8 mouse cellular contexts compared by ENCODE assay signal in genomic region chr12:83688316-83689086, GRCm38 (mm10). TPM values are rescaled to one million over a fixed set of nuclear protein-coding genes. Genes with fewer than 3 reads are reported as not detected.
DNase-seq lines count a peak whose midpoint lies in the region; ATAC-seq and TF ChIP-seq lines count a peak whose summit lies in the region.

No protein-coding gene starts in this region.

- no peak for TF ChIP-seq CTCF in liver, adult 2 months (IDR thresholded peaks at IDR 0.05; ENCODE audit: low read depth, low read length)
- no peak for TF ChIP-seq CTCF in stomach, postnatal 0 days (IDR thresholded peaks at IDR 0.05; ENCODE audit: low read depth)

- peak overlapping the region; percentile 66 for H3K4me2 ChIP-seq in intestine, embryonic 15.5 days (replicated peaks)
- H3K4me2 ChIP-seq in stomach, postnatal 0 days (replicated peaks; ENCODE audit: low read depth): peak overlapping the region; percentile 62

- peaks cover 23% of the 10 kb centered on the region; the same call in 1 of the 2 replicates for H3K79me2 ChIP-seq in liver, adult 2 months (ENCODE audit: control insufficient read depth, insufficient read depth, low read length)

- no peak for TF ChIP-seq POLR2A in liver, adult 2 months (IDR thresholded peaks at IDR 0.05; ENCODE audit: extremely low read depth, insufficient read depth, low read length)

- peak overlapping the region; percentile 80 for H3K4me3 ChIP-seq in liver, adult 2 months (ENCODE audit: insufficient read depth, low read depth, low read length)
- H3K4me3 ChIP-seq in intestine, embryonic 15.5 days (replicated peaks): peak overlapping the region; percentile 94
- H3K4me3 ChIP-seq in megakaryocyte, embryonic 14.5 days (replicated peaks): peak overlapping the region; percentile 96
- peak overlapping the region; percentile 90 for H3K4me3 ChIP-seq in stomach, postnatal 0 days (ENCODE audit: low read depth, low read length)

- peak overlapping the region; percentile 84 for H3K9ac ChIP-seq in liver, adult 2 months (ENCODE audit: low read depth, low read length)
- H3K9ac ChIP-seq in intestine, embryonic 15.5 days: peak overlapping the region; percentile 90
- peak overlapping the region; percentile 89 for H3K9ac ChIP-seq in stomach, postnatal 0 days (ENCODE audit: low read length)

- no peaks in the 10 kb centered on the region for H3K27me3 ChIP-seq in liver, adult 2 months (ENCODE audit: control insufficient read depth, insufficient read depth, low read length)
- H3K27me3 ChIP-seq in intestine, embryonic 15.5 days (replicated peaks): no peaks in the 10 kb centered on the region
- H3K27me3 ChIP-seq in megakaryocyte, embryonic 14.5 days (replicated peaks): no peaks in the 10 kb centered on the region
- H3K27me3 ChIP-seq in stomach, postnatal 0 days (ENCODE audit: control insufficient read depth, insufficient read depth, low read length): no peaks in the 10 kb centered on the region

- peak overlapping the region; percentile 63 for H3K27ac ChIP-seq in liver, adult 2 months (replicated peaks; ENCODE audit: insufficient read depth, low read depth, low read length)
- peak overlapping the region; percentile 98 for H3K27ac ChIP-seq in intestine, embryonic 15.5 days
- peak overlapping the region; percentile 97 for H3K27ac ChIP-seq in stomach, postnatal 0 days (replicated peaks)

- no peak for TF ChIP-seq EP300 in stomach, postnatal 0 days (optimal IDR thresholded peaks at IDR 0.05)

- H3K36me3 ChIP-seq in liver, adult 2 months (ENCODE audit: control insufficient read depth, insufficient read depth, low read length): peaks cover 4% of the 10 kb centered on the region; the same call in 1 of the 2 replicates
- no peaks in the 10 kb centered on the region for H3K36me3 ChIP-seq in intestine, embryonic 15.5 days
- peaks cover 38% of the 10 kb centered on the region for H3K36me3 ChIP-seq in megakaryocyte, embryonic 14.5 days (replicated peaks; ENCODE audit: low read length)
- no peaks in the 10 kb centered on the region for H3K36me3 ChIP-seq in stomach, postnatal 0 days (ENCODE audit: control insufficient read depth, insufficient read depth, low read length)

- ATAC-seq in intestine, embryonic 15.5 days: peak; percentile 85
- peak; percentile 84 for ATAC-seq in stomach, postnatal 0 days (ENCODE audit: low FRiP score, low TSS enrichment)

- DNase-seq in liver, adult 2 months (ENCODE audit: extremely low read depth, low read depth, low spot score): peak; percentile 66
- DNase-seq in liver (no peak), R1 (ENCODE audit: low read depth, low spot score) (peak; percentile 70)
- peak; percentile 19 for DNase-seq in fibroblast of lung, adult 2 months (ENCODE audit: low read depth)
- no peak for DNase-seq in stomach, postnatal 0 days (ENCODE audit: low spot score)
- no peak for DNase-seq in spleen, adult 18-20 months

- no peaks in the 10 kb centered on the region for H3K9me3 ChIP-seq in intestine, embryonic 15.5 days
- no peaks in the 10 kb centered on the region for H3K9me3 ChIP-seq in megakaryocyte, embryonic 14.5 days
- H3K9me3 ChIP-seq in stomach, postnatal 0 days (ENCODE audit: control insufficient read depth, low read length): no peaks in the 10 kb centered on the region

- WGBS in liver, adult 2 months: under 1% methylated on average over 49 of the region's 49 CpGs
- under 1% methylated on average over 49 of the region's 49 CpGs for WGBS in intestine, embryonic 15.5 days
- WGBS in stomach, postnatal 0 days: under 1% methylated on average over 48 of the region's 49 CpGs

- peaks cover 7% of the 10 kb centered on the region for H3K4me1 ChIP-seq in liver, adult 2 months (ENCODE audit: control insufficient read depth, insufficient read depth, low read length)
- peaks cover 12% of the 10 kb centered on the region; the same call in 1 of the 2 replicates for H3K4me1 ChIP-seq in intestine, embryonic 15.5 days (replicated peaks)
- H3K4me1 ChIP-seq in megakaryocyte, embryonic 14.5 days: peaks cover 57% of the 10 kb centered on the region
- 0 out of 2 replicates have a peak, but pooled peaks cover 5% of the 10 kb centered on the region for H3K4me1 ChIP-seq in stomach, postnatal 0 days (replicated peaks; ENCODE audit: control insufficient read depth, insufficient read depth)

RNA-seq across cellular contexts. Expression of gene Psen1, which starts 0.5 kb away (rescaled TPM):
- 17.0 and 17.3 TPM in 2 replicates for total RNA-seq in liver, adult 2 months (2014; rRNA removed)
- 11.4 and 12.2 TPM in 2 replicates for polyA plus RNA-seq in liver, adult 2 months (2012; rRNA removed)
- polyA plus RNA-seq in intestine, embryonic 15.5 days (2015; fragmentation: Nextera tagmentation; extraction: Ambion mirVana): 82.5 and 85.1 TPM in 2 replicates
- polyA plus RNA-seq in megakaryocyte, embryonic 14.5 days (2012; ENCODE audit: insufficient read depth, low replicate concordance): 1.7 and 12.2 TPM in 2 replicates
- 64.7 and 67.2 TPM in 2 replicates for polyA plus RNA-seq in stomach, postnatal 0 days (2015; fragmentation: Nextera tagmentation; extraction: Ambion mirVana)

RNA-seq across cellular contexts. Expression of gene Rbm25, which starts 57.5 kb away (rescaled TPM):
- 69.1 and 78.1 TPM in 2 replicates for total RNA-seq in liver, adult 2 months (2014; rRNA removed)
- 10.7 and 16.9 TPM in 2 replicates for polyA plus RNA-seq in liver, adult 2 months (2012; rRNA removed)
- 219 and 237 TPM in 2 replicates for polyA plus RNA-seq in intestine, embryonic 15.5 days (2015; fragmentation: Nextera tagmentation; extraction: Ambion mirVana)
- polyA plus RNA-seq in megakaryocyte, embryonic 14.5 days (2012; ENCODE audit: insufficient read depth, low replicate concordance): 13.4 and 56.3 TPM in 2 replicates
- 105 and 115 TPM in 2 replicates for polyA plus RNA-seq in stomach, postnatal 0 days (2015; fragmentation: Nextera tagmentation; extraction: Ambion mirVana)

Comparison
In these comparisons a context has a peak if more than half of its experiments do, and no peak if none do; other contexts are left out.
1. DNase-seq: peak in liver, adult 2 months (single experiment), R1 (single experiment) and fibroblast of lung, adult 2 months (single experiment); none in liver (single experiment), stomach, postnatal 0 days (single experiment) and spleen, adult 18-20 months (0 of 2).
2. Peak in every context shown above with its lines, with median percentiles within 50 percentile points of each other: H3K27ac ChIP-seq, H3K4me3 ChIP-seq and H3K9ac ChIP-seq.